ENCODE assay signal across 17 mouse cellular contexts in the genomic region with DNA sequence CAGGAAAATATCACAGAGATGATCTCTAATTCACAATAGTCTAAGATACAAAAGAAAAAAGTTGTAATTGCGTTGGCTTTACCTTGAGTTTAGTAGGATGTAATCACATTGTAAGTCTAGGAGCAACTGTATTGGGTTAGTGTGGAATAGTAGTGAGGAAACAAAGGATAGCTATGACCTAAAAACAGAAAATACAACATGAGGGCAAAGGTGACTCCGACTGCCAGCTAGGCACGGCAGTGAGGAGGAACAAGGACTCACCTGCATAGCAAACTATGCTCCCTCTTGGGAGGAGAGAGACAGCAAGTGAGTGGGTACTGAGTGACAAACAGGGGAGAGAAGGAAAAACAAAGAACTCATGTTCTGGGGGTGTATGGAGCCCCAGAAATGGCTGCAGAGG.
"Had no signal": no experiment of that assay in that cellular context is flagged by ENCODE, and none has a peak within 500 bp of the region (broad histone marks: within the 10 kb centered on the region; RNA-seq: fewer than 3 reads in every experiment).

No protein-coding gene starts in this region.

- DNase-seq: lung, adult 2 months; lung, postnatal 14 days; lung, postnatal 36 days; midbrain, embryonic 14.5 days; right cerebral cortex, postnatal 14 days; thymus, postnatal 14 days; thymus, postnatal 36 days had no signal

- H3K27me3 ChIP-seq: liver, embryonic 15.5 days; lung, embryonic 15.5 days; megakaryocyte, embryonic 14.5 days; neural tube, embryonic 12.5 days; stomach, embryonic 15.5 days had no signal

- H3K4me3 ChIP-seq: liver, embryonic 15.5 days; lung, embryonic 15.5 days; megakaryocyte, embryonic 14.5 days; neural tube, embryonic 12.5 days; stomach, embryonic 15.5 days had no signal

- ATAC-seq: lung, postnatal 0 days; midbrain, embryonic 16.5 days had no signal

- H3K4me1 ChIP-seq: lung, embryonic 15.5 days had no signal

- H3K36me3 ChIP-seq: liver, embryonic 15.5 days; lung, embryonic 15.5 days; neural tube, embryonic 12.5 days; stomach, embryonic 15.5 days had no signal

- H3K4me2 ChIP-seq: liver, embryonic 15.5 days; lung, embryonic 15.5 days; midbrain, embryonic 11.5 days; neural tube, embryonic 12.5 days; stomach, embryonic 15.5 days had no signal

- H3K9ac ChIP-seq: liver, embryonic 15.5 days; lung, embryonic 15.5 days; neural tube, embryonic 12.5 days; stomach, embryonic 15.5 days had no signal

- H3K9me3 ChIP-seq: liver, embryonic 15.5 days; lung, embryonic 15.5 days; megakaryocyte, embryonic 14.5 days; neural tube, embryonic 12.5 days; stomach, embryonic 15.5 days had no signal

- H3K27ac ChIP-seq: liver, embryonic 15.5 days; lung, embryonic 15.5 days; macrophage; neural tube, embryonic 12.5 days; stomach, embryonic 15.5 days; stomach, postnatal 0 days had no signal
